Mouse (Mus musculus): Measurements from ENCODE around the gene Tmem108.

- TF ChIP-seq POLR2A (IDR thresholded peaks at IDR 0.05; ENCODE audit: borderline replicate concordance, extremely low read depth, insufficient read depth, insufficient read length, poor library complexity, severe bottlenecking) (no peak), CTCF (IDR thresholded peaks at IDR 0.05; ENCODE audit: borderline replicate concordance, extremely low read depth, insufficient read depth, insufficient read length) (no peak)
Observed at GRCm38 (mm10) chr9:103740145-103740544, 21.5 kb downstream of the Tmem108 start.

Measured in brain, embryonic 14.5 days (tissue).